Mouse (Mus musculus): Measurements from ENCODE around the gene Tubg2.
"Not testable (repeated sequence)": the region's sequence is repeated elsewhere in the genome, so short reads cannot be mapped to it uniquely, and the experiment has no call there.

Gene Tubg2

GRCm38 (mm10) chr11:101138536-101139181 lies 17.0 kb upstream of the Tubg2 start:
- DNase-seq (ENCODE audit: extremely low read depth, low read depth, low spot score): no peak

- DNase-seq (ENCODE audit: extremely low read depth, low read depth, low spot score): no peak
Observed at GRCm38 (mm10) chr11:101140164-101140819, 15.4 kb upstream of the Tubg2 start.

- no peak for DNase-seq (ENCODE audit: extremely low read depth, low read depth, low spot score)
Observed at GRCm38 (mm10) chr11:101141088-101141487, 14.6 kb upstream of the Tubg2 start.

GRCm38 (mm10) chr11:101142215-101142967 lies 13.3 kb upstream of the Tubg2 start:
- DNase-seq (ENCODE audit: extremely low read depth, low read depth, low spot score): no peak

- DNase-seq (ENCODE audit: extremely low read depth, low read depth, low spot score): no peak
Observed at GRCm38 (mm10) chr11:101143338-101144225, 12.1 kb upstream of the Tubg2 start.

GRCm38 (mm10) chr11:101146377-101146776 lies 9.3 kb upstream of the Tubg2 start:
- no peak for DNase-seq (ENCODE audit: extremely low read depth, low read depth, low spot score)

GRCm38 (mm10) chr11:101148751-101149150 lies 7.0 kb upstream of the Tubg2 start:
- no peak for DNase-seq (ENCODE audit: extremely low read depth, low read depth, low spot score)

- no peak for DNase-seq (ENCODE audit: extremely low read depth, low read depth, low spot score)
Observed at GRCm38 (mm10) chr11:101149178-101150105, 6.3 kb upstream of the Tubg2 start.

GRCm38 (mm10) chr11:101151063-101151462 lies 4.6 kb upstream of the Tubg2 start:
- no peak for DNase-seq (ENCODE audit: extremely low read depth, low read depth, low spot score)

GRCm38 (mm10) chr11:101152825-101153224 lies 2.9 kb upstream of the Tubg2 start:
- no peak for DNase-seq (ENCODE audit: extremely low read depth, low read depth, low spot score)

- no peak for DNase-seq (ENCODE audit: extremely low read depth, low read depth, low spot score)
Observed at GRCm38 (mm10) chr11:101154648-101155047, 1.1 kb upstream of the Tubg2 start.

- DNase-seq (ENCODE audit: extremely low read depth, low read depth, low spot score): no peak
Observed at GRCm38 (mm10) chr11:101155151-101155550, 556 bp upstream of the Tubg2 start.

- not testable (repeated sequence) for DNase-seq (ENCODE audit: extremely low read depth, low read depth, low spot score)
Observed at GRCm38 (mm10) chr11:101160151-101160550, 4.4 kb downstream of the Tubg2 start.

- not testable (repeated sequence) for DNase-seq (ENCODE audit: extremely low read depth, low read depth, low spot score)
Observed at GRCm38 (mm10) chr11:101160981-101161505, 5.3 kb downstream of the Tubg2 start.

GRCm38 (mm10) chr11:101161551-101161950 lies 5.8 kb downstream of the Tubg2 start:
- DNase-seq (ENCODE audit: extremely low read depth, low read depth, low spot score): no peak

- DNase-seq (ENCODE audit: extremely low read depth, low read depth, low spot score): no peak
Observed at GRCm38 (mm10) chr11:101162301-101162700, 6.6 kb downstream of the Tubg2 start.

GRCm38 (mm10) chr11:101162772-101163171 lies 7.1 kb downstream of the Tubg2 start:
- DNase-seq (ENCODE audit: extremely low read depth, low read depth, low spot score): no peak

GRCm38 (mm10) chr11:101163476-101164350 lies 8.0 kb downstream of the Tubg2 start:
- no peak for DNase-seq (ENCODE audit: extremely low read depth, low read depth, low spot score)

- DNase-seq (ENCODE audit: extremely low read depth, low read depth, low spot score): no peak
Observed at GRCm38 (mm10) chr11:101164351-101164665, 8.6 kb downstream of the Tubg2 start.
